Mouse (Mus musculus): ENCODE measurements around the gene Rasd2.

- TF ChIP-seq CTCF (IDR thresholded peaks at IDR 0.05; ENCODE audit: control insufficient read depth, insufficient read depth, low read length) = no peak
- TF ChIP-seq POLR2A (IDR thresholded peaks at IDR 0.05; ENCODE audit: borderline replicate concordance, control insufficient read depth, low read depth, low read length) = no peak
These were observed 11.6 kb upstream of the Rasd2 start for GRCm38 (mm10) chr8:75202041-75202656.
